Mouse (Mus musculus) midbrain, embryonic 15.5 days (tissue): Measurements from ENCODE around the gene 2900011O08Rik. TPM values are rescaled to one million over a fixed set of nuclear protein-coding genes. Genes with fewer than 3 reads are reported as not detected.

ENCODE experiments used
- ATAC-seq: fragments of 200-750 bp; cut with Nextera tagmentation; replicated peaks from 2 replicates; pipeline ENCODE4 v1.8.0; 2017; ENCODE audit warnings: moderate TSS enrichment
- H3K27ac ChIP-seq: fragments of 300-500 bp; sonication (generic); 2 replicates; pipeline ENCODE4 v1.5.1; 2015; ENCODE audit warnings: mild to moderate bottlenecking, inconsistent platforms
- H3K27me3 ChIP-seq: fragments of 300-500 bp; sonication (generic); replicated peaks from 2 replicates; pipeline ENCODE4 v1.6.1; 2015; ENCODE audit warnings: inconsistent platforms
- H3K36me3 ChIP-seq: fragments of 300-500 bp; sonication (generic); replicated peaks from 2 replicates; pipeline ENCODE4 v1.6.1; 2015; ENCODE audit warnings: inconsistent platforms
- H3K4me1 ChIP-seq: fragments of 300-500 bp; sonication (generic); 2 replicates; pipeline ENCODE4 v1.6.1; 2015; ENCODE audit warnings: inconsistent platforms
- H3K4me2 ChIP-seq: fragments of 300-500 bp; sonication (generic); 2 replicates; pipeline ENCODE4 v1.6.1; 2015; ENCODE audit warnings: inconsistent platforms, mild to moderate bottlenecking, moderate library complexity
- H3K4me3 ChIP-seq: fragments of 300-500 bp; sonication (generic); 2 replicates; pipeline ENCODE4 v1.5.1; 2015; ENCODE audit warnings: mild to moderate bottlenecking, inconsistent platforms
- H3K9ac ChIP-seq: fragments of 300-500 bp; sonication (generic); 2 replicates; pipeline ENCODE4 v1.6.1; 2015; ENCODE audit warnings: mild to moderate bottlenecking, inconsistent platforms
- H3K9me3 ChIP-seq: fragments of 300-500 bp; sonication (generic); 2 replicates; pipeline ENCODE4 v1.6.1; 2016; ENCODE audit warnings: inconsistent platforms
- WGBS: fragments of 180-500 bp; shearing (Covaris S2); methylation state at CpG from one replicate; pipeline ENCODE4 v1.1.7; 2015; ENCODE audit warnings: mixed read lengths; 5-methylcytosine and 5-hydroxymethylcytosine counted together
- microRNA-seq: library from miRNA; unstranded; fragments of <30 nt; microRNA quantifications from one replicate; pipeline ENCODE4, GENCODE M21; 2016
- polyA plus RNA-seq: library from polyadenylated mRNA; unstranded; fragments of >200 nt; fragmentation: Nextera tagmentation; extraction: Ambion mirVana; gene quantifications from 2 replicates; pipeline ENCODE4 v1.2.1, GENCODE M21; 2015

Gene 2900011O08Rik
- polyA plus RNA-seq, 1 experiment from 2014 or later, result 194 TPM

DNA sequence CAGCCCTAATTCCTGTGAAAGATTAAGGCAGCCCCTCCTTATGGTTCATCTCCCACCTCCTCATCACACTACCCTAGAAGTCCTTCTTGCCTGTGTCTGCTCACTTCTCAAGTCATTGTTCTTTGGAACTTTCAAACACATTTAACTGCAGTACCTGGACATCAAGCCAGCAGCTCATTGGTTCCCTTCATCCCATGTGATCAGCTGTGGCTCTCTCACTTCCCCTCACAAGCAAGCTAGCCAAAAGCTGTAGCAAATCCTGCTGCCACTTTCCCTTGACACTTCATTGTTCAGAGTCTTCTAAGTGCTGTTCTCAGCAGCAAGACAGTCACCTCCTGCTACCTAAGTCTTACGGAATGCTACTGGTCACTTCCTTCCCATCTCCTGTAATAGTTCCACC is 138.8 kb downstream of the 2900011O08Rik start:
- peaks cover 59% of the 10 kb centered on the region for H3K36me3 ChIP-seq
- no peak overlapping the region for H3K4me3 ChIP-seq
- H3K4me2 ChIP-seq, result no peak overlapping the region
- H3K4me1 ChIP-seq, result no peaks in the 10 kb centered on the region
- WGBS, result 97% methylated on average over 1 of the region's 1 CpGs
- H3K27ac ChIP-seq, result no peak overlapping the region
- no peak overlapping the region for H3K9ac ChIP-seq
- ATAC-seq, result no peak
- H3K9me3 ChIP-seq, result no peaks in the 10 kb centered on the region
- no peaks in the 10 kb centered on the region for H3K27me3 ChIP-seq

- no peak overlapping the region for H3K27ac ChIP-seq
- peaks cover 53% of the 10 kb centered on the region for H3K36me3 ChIP-seq
- ATAC-seq, result no peak
- no peaks in the 10 kb centered on the region for H3K9me3 ChIP-seq
- H3K27me3 ChIP-seq, result no peaks in the 10 kb centered on the region
- no peak overlapping the region for H3K9ac ChIP-seq
- no peak overlapping the region for H3K4me2 ChIP-seq
- no peak overlapping the region for H3K4me3 ChIP-seq
- no peaks in the 10 kb centered on the region for H3K4me1 ChIP-seq
Observed at GRCm38 (mm10) chr16:14128977-14129376, 142.6 kb downstream of the 2900011O08Rik start.

- Histone ChIP-seq H3K9me3 (no peaks in the 10 kb centered on the region), H3K4me3 (no peak overlapping the region), H3K4me1 (no peaks in the 10 kb centered on the region), H3K27me3 (no peaks in the 10 kb centered on the region), H3K27ac (no peak overlapping the region), H3K9ac (no peak overlapping the region), H3K36me3 (peaks cover 53% of the 10 kb centered on the region), H3K4me2 (no peak overlapping the region)
- 91% methylated on average over 7 of the region's 7 CpGs for WGBS
- ATAC-seq, result no peak
Observed at GRCm38 (mm10) chr16:14130796-14131195, 144.4 kb downstream of the 2900011O08Rik start.

- no peak overlapping the region for H3K9ac ChIP-seq
- H3K36me3 ChIP-seq, result peaks cover 53% of the 10 kb centered on the region
- H3K9me3 ChIP-seq, result no peaks in the 10 kb centered on the region
- no peak overlapping the region for H3K4me3 ChIP-seq
- H3K4me1 ChIP-seq, result no peaks in the 10 kb centered on the region
- H3K4me2 ChIP-seq, result no peak overlapping the region
- no peak overlapping the region for H3K27ac ChIP-seq
- H3K27me3 ChIP-seq, result no peaks in the 10 kb centered on the region
- no peak for ATAC-seq
- 83% methylated on average over 3 of the region's 3 CpGs for WGBS
Observed at GRCm38 (mm10) chr16:14131376-14131775, 145.0 kb downstream of the 2900011O08Rik start.

DNA sequence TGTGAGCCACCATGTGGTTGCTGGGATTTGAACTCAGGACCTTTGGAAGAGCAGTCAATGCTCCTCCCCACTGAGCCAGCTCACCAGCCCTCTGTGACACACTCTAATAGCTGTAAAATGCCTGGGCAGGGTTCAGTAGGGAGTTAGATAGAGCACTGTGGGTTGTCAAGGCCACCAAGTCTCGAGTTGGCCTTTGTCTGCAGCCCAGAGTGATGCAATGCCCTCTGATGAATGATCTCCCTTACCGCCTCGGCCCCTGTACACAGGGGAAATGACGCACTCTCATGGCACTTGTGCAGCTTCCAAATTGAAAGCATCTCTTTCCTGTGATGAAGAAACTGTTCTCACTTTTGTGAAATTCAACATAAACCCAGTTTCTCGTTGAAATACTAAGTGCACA is 145.4 kb downstream of the 2900011O08Rik start:
- Histone ChIP-seq H3K27ac (no peak overlapping the region), H3K36me3 (peaks cover 58% of the 10 kb centered on the region), H3K4me3 (no peak overlapping the region), H3K9ac (no peak overlapping the region), H3K9me3 (no peaks in the 10 kb centered on the region), H3K4me2 (no peak overlapping the region), H3K27me3 (no peaks in the 10 kb centered on the region), H3K4me1 (no peaks in the 10 kb centered on the region)
- ATAC-seq, result no peak
- WGBS, result 91% methylated on average over 5 of the region's 5 CpGs

DNA sequence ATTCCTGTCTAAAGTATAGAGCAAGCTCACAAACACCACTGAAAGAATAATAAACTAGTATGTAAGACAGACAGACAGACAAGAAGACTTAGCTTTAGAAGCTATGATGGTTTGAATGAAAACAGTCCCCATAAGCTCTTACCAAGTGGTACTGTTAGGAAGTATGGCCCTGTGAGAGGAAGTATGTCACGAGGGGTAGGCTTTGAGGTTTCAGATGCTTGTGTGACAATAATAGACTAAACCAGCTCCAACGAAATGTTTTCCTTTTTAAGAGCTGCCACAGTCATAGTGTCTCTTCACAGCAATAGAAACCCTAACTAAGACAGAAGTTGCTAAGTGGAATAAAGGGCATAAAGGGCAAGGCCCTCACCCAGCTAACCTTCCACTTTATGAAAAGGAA is 148.6 kb downstream of the 2900011O08Rik start:
- H3K4me1 ChIP-seq, result no peaks in the 10 kb centered on the region
- H3K4me2 ChIP-seq, result no peak overlapping the region
- no peak for ATAC-seq
- H3K27me3 ChIP-seq, result no peaks in the 10 kb centered on the region
- no peak overlapping the region for H3K9ac ChIP-seq
- H3K9me3 ChIP-seq, result no peaks in the 10 kb centered on the region
- H3K27ac ChIP-seq, result no peak overlapping the region
- WGBS, result 85% methylated on average over 2 of the region's 2 CpGs
- peaks cover 67% of the 10 kb centered on the region for H3K36me3 ChIP-seq
- H3K4me3 ChIP-seq, result no peak overlapping the region

GRCm38 (mm10) chr16:14137976-14138561 is 151.7 kb downstream of the 2900011O08Rik start:
- Histone ChIP-seq H3K4me1 (no peaks in the 10 kb centered on the region), H3K36me3 (peaks cover 66% of the 10 kb centered on the region), H3K27ac (no peak overlapping the region), H3K9me3 (no peaks in the 10 kb centered on the region), H3K9ac (no peak overlapping the region), H3K4me2 (no peak overlapping the region), H3K4me3 (no peak overlapping the region), H3K27me3 (no peaks in the 10 kb centered on the region)
- WGBS, result 83% methylated on average over 1 of the region's 1 CpGs
- no peak for ATAC-seq

GRCm38 (mm10) chr16:14139106-14139505 is 152.7 kb downstream of the 2900011O08Rik start:
- no peaks in the 10 kb centered on the region for H3K27me3 ChIP-seq

GRCm38 (mm10) chr16:14143298-14143697 is 156.9 kb downstream of the 2900011O08Rik start:
- Histone ChIP-seq H3K4me1 (no peaks in the 10 kb centered on the region), H3K27ac (no peak overlapping the region), H3K4me2 (no peak overlapping the region), H3K4me3 (no peak overlapping the region), H3K36me3 (peaks cover 55% of the 10 kb centered on the region), H3K9me3 (no peaks in the 10 kb centered on the region), H3K27me3 (no peaks in the 10 kb centered on the region), H3K9ac (no peak overlapping the region)
- ATAC-seq, result no peak
- 93% methylated on average over 3 of the region's 3 CpGs for WGBS

More at GRCm38 (mm10) chr16:14139106-14139505, 152.7 kb downstream of the 2900011O08Rik start:
- Histone ChIP-seq H3K9ac (no peak overlapping the region), H3K36me3 (peaks cover 58% of the 10 kb centered on the region), H3K27ac (no peak overlapping the region), H3K9me3 (no peaks in the 10 kb centered on the region), H3K4me2 (no peak overlapping the region), H3K4me1 (no peaks in the 10 kb centered on the region), H3K4me3 (no peak overlapping the region)
- ATAC-seq, result no peak

- no peak for ATAC-seq
- H3K36me3 ChIP-seq, result peaks cover 38% of the 10 kb centered on the region
- no peak overlapping the region for H3K4me3 ChIP-seq
- H3K27me3 ChIP-seq, result no peaks in the 10 kb centered on the region
- no peaks in the 10 kb centered on the region for H3K9me3 ChIP-seq
- no peak overlapping the region for H3K4me2 ChIP-seq
- no peak overlapping the region for H3K9ac ChIP-seq
- no peak overlapping the region for H3K27ac ChIP-seq
- no peaks in the 10 kb centered on the region for H3K4me1 ChIP-seq
Observed at GRCm38 (mm10) chr16:14147712-14148111, 161.3 kb downstream of the 2900011O08Rik start.

Small RNA genes within 50 kb of the gene (microRNA-seq; reads per million reads assigned to microRNA genes)
- not detected for gene Gm27671

Other genes starting within 250 kb of the 2900011O08Rik start
- gene Rrn3, start 205.9 kb upstream of the 2900011O08Rik start, polyA plus RNA-seq, result 95.1 and 103 TPM in 2 replicates
- gene Ntan1, start 167.8 kb upstream of the 2900011O08Rik start, polyA plus RNA-seq, result 191 and 208 TPM in 2 replicates
- gene Pdxdc1, start 83.5 kb upstream of the 2900011O08Rik start, polyA plus RNA-seq, result 75.4 and 79.8 TPM in 2 replicates
- gene Mpv17l, start 83.4 kb upstream of the 2900011O08Rik start, polyA plus RNA-seq, result 25.5 and 28.4 TPM in 2 replicates
- 1.3 and 1.5 TPM in 2 replicates for gene Ifitm7, start 284 bp downstream of the 2900011O08Rik start, polyA plus RNA-seq
- 23.7 and 27.5 TPM in 2 replicates for gene Nde1, start 176.7 kb downstream of the 2900011O08Rik start, polyA plus RNA-seq
- gene Marf1, start 176.7 kb downstream of the 2900011O08Rik start, polyA plus RNA-seq, result 16.2 and 16.3 TPM in 2 replicates